In genomic region chr19:5710068-5710467, GRCm38 (mm10) we compare ENCODE assay signal across 17 mouse cellular contexts. TPM values are rescaled to one million over a fixed set of nuclear protein-coding genes. Genes with fewer than 3 reads are reported as not detected.
"Had no signal": no experiment of that assay in that cellular context is flagged by ENCODE, and none has a peak within 500 bp of the region (broad histone marks: within the 10 kb centered on the region; RNA-seq: fewer than 3 reads in every experiment).

No protein-coding gene starts in this region.

- DNase-seq: kidney, adult 9 months; kidney, postnatal 14 days; kidney, postnatal 4 days; lung, adult 18-20 months; lung, postnatal 10 days; thymus, adult 2 months; thymus, postnatal 14 days; thymus, postnatal 4 days had no signal

- ATAC-seq: midbrain, embryonic 15.5 days had no signal

- H3K27me3 ChIP-seq: lung, embryonic 15.5 days; midbrain, embryonic 15.5 days had no signal

- H3K9ac ChIP-seq: liver, embryonic 14.5 days; lung, embryonic 15.5 days; midbrain, embryonic 15.5 days had no signal

- H3K4me3 ChIP-seq: lung, embryonic 15.5 days; midbrain, embryonic 15.5 days had no signal

- H3K4me2 ChIP-seq: lung, embryonic 15.5 days; midbrain, embryonic 11.5 days; midbrain, embryonic 15.5 days had no signal

- H3K27ac ChIP-seq: liver, embryonic 14.5 days; lung, embryonic 15.5 days; midbrain, embryonic 15.5 days; stomach, postnatal 0 days had no signal

- H3K9me3 ChIP-seq: lung, embryonic 15.5 days; midbrain, embryonic 15.5 days had no signal

RNA-seq across cellular contexts. Expression of gene Kcnk7, which starts 5.9 kb away (rescaled TPM):
- polyA plus RNA-seq: limb, embryonic 11.5 days; liver, adult 2 months; midbrain, embryonic 11.5 days; neural tube, embryonic 11.5 days; neural tube, embryonic 14.5 days had no signal
